Mouse (Mus musculus): ENCODE measurements around the gene Zc3h4.

DNA sequence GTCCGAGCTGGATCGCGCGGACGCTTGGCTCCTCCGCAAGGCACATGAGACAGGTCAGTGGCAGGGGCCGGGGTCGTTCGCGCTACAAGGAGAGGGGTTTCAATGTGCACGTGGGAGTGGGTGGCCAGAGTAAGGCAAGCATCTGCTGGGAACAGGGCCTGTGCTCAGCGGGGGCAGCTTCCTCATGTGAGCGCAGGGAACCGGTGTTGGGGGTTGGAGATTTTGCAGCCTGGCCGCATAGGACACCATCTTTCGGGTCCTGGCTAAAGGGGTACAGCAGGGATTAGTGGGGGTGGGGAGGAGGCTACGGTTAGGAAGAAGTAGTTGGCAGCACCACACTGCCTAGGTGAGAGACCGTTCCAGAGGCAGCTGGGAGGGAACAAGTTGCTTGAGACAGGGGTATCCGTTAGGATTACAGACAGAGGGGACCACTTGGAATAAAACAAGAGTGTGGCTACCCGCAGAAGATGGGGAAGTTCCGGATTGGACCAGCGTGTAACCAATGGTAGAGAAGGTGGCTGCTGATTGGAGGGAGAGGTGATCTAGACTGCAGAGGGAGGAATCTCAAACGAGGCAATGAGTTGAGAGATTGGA, 52.5 kb downstream of the Zc3h4 start:
- no peak for TF ChIP-seq CTCF (IDR thresholded peaks at IDR 0.05)
- TF ChIP-seq EP300 (IDR thresholded peaks at IDR 0.05; ENCODE audit: insufficient read depth, low read depth, low read length), result no peak
